Mouse (Mus musculus) hindbrain, embryonic 12.5 days (tissue): ENCODE measurements around the gene Lman2. TPM values are rescaled to one million over a fixed set of nuclear protein-coding genes. Genes with fewer than 3 reads are reported as not detected.

Experiments
- ATAC-seq: fragments of 200-750 bp; cut with Nextera tagmentation; 2 replicates; pipeline ENCODE4 v1.8.0; 2017; ENCODE audit warnings: moderate TSS enrichment; ENCODE audit not compliant: low FRiP score
- H3K27ac ChIP-seq: fragments of 300-500 bp; sonication (generic); 2 replicates; pipeline ENCODE4 v1.5.1; 2016; ENCODE audit warnings: mild to moderate bottlenecking
- H3K27me3 ChIP-seq: fragments of 300-500 bp; sonication (generic); 2 replicates; pipeline ENCODE4 v1.6.1; 2016; ENCODE audit warnings: mild to moderate bottlenecking
- H3K36me3 ChIP-seq: fragments of 300-500 bp; sonication (generic); 2 replicates; pipeline ENCODE4 v1.6.1; 2016; ENCODE audit warnings: mild to moderate bottlenecking
- H3K4me1 ChIP-seq: fragments of 300-500 bp; sonication (generic); 2 replicates; pipeline ENCODE4 v1.6.1; 2016
- H3K4me2 ChIP-seq: fragments of 300-500 bp; sonication (generic); replicated peaks from 2 replicates; pipeline ENCODE4 v1.6.1; 2016; ENCODE audit warnings: mild to moderate bottlenecking
- H3K4me3 ChIP-seq: fragments of 300-500 bp; sonication (generic); 2 replicates; pipeline ENCODE4 v1.5.1; 2016; ENCODE audit warnings: mild to moderate bottlenecking
- H3K9ac ChIP-seq: fragments of 300-500 bp; sonication (generic); 2 replicates; pipeline ENCODE4 v1.6.1; 2016; ENCODE audit warnings: mild to moderate bottlenecking, moderate library complexity
- H3K9me3 ChIP-seq: fragments of 300-500 bp; sonication (generic); replicated peaks from 2 replicates; pipeline ENCODE4 v1.6.1; 2016; ENCODE audit warnings: mild to moderate bottlenecking
- WGBS: fragments of 180-500 bp; shearing (Covaris S2); methylation state at CpG from one replicate; pipeline ENCODE4 v1.1.7; 2016; 5-methylcytosine and 5-hydroxymethylcytosine counted together
- polyA plus RNA-seq: library from polyadenylated mRNA; unstranded; fragments of >200 nt; fragmentation: Nextera tagmentation; extraction: Ambion mirVana; gene quantifications from 2 replicates; pipeline ENCODE4 v1.2.1, GENCODE M21; 2016

The Lman2 gene
- polyA plus RNA-seq, 1 experiment from 2014 or later: 88.1 TPM

DNA sequence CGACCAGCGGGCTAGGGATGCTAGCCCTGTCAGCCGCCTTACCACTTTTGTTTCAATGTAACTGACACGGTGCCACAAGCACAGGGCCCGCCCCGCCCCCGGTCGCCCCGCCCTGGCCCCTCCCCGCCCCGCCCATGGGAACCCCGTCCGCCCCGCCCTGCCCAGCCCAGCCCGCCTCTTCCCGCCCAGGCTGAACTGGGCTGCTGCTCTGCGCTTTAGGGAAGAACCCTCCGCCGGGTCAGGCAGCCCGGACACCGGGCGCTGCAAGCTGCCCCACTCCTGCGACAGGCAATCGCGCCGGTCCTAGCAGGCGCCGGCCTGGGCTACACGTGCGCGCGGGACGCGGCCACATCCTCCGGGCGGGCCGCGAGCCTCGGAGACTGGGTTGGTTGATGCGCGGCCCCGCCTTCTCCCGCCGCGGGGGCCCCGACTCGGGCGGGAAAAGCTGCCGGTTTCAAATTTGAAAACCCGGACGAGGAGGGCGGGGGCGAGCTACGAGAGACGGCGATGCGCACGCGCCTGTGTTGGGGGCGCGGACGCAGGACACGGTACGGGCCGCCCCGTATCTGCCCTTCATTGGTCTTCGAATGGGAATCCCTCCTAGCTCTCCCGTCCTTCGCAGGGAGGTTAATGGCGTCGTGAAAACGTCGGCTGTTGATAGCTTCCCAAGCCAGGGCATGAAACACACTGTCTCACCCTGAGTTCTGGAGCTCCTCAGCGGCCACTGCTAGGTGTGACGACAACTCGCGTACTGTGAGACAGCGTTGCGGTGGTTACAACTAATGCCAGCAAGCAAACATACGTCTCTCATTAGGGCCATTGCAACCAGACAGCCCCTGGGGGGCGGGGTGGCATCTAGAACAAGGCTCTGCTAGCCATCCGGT lies 32.7 kb downstream of the Lman2 start, which contains the start of gene Mxd3:
Mxd3 (minus strand) TSS at position 141 of the 884 bp plus-strand sequence.
- Histone ChIP-seq H3K4me1 (peaks cover 34% of the 10 kb centered on the region), H3K27me3 (no peaks in the 10 kb centered on the region), H3K4me3 (peak within 1 kb of the TSS; percentile 74), H3K9ac (peak within 1 kb of the TSS; percentile 74), H3K36me3 (peaks cover 13% of the 10 kb centered on the region), H3K4me2 (peak within 1 kb of the TSS; percentile 92), H3K9me3 (no peaks in the 10 kb centered on the region), H3K27ac (peak within 1 kb of the TSS; percentile 89)
- peak; percentile 87 for ATAC-seq
- under 1% methylated on average over 77 of the region's 82 CpGs for WGBS

DNA sequence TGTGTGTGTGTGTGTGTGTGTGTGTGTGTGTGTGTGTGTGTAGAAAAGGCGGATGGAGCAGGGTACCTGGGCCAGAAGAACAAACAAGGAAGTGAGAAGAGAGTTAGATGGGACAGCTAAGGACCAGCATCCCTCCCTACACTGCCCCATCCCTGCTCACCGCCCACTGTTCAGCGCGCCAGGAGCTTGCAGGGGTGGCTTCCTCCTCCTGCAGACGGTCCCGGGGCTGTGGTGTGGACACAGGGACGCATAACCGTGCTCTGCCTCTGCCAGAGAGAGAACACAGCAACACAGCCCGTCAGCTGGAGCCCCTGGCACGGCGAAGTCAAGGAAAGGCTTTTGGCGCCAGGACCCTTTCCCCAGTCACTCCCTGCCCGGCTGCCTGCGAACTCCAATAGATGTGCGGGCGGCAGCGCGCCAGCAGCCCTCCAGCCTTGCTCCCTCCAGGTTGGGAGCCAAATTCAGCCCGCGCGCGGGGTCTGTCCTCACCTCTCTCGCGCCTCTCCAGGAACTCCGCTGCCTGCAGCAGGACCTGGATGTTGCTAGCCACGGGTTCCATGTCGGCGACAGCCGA lies 33.4 kb downstream of the Lman2 start:
- Histone ChIP-seq H3K36me3 (peaks cover 18% of the 10 kb centered on the region), H3K27me3 (no peaks in the 10 kb centered on the region), H3K4me1 (peaks cover 34% of the 10 kb centered on the region), H3K27ac (peak overlapping the region; percentile 89), H3K4me3 (peak overlapping the region; percentile 74), H3K9ac (peak overlapping the region; percentile 74), H3K9me3 (no peaks in the 10 kb centered on the region), H3K4me2 (peak overlapping the region; percentile 92)
- under 1% methylated on average over 28 of the region's 29 CpGs for WGBS
- ATAC-seq: peak; percentile 35

DNA sequence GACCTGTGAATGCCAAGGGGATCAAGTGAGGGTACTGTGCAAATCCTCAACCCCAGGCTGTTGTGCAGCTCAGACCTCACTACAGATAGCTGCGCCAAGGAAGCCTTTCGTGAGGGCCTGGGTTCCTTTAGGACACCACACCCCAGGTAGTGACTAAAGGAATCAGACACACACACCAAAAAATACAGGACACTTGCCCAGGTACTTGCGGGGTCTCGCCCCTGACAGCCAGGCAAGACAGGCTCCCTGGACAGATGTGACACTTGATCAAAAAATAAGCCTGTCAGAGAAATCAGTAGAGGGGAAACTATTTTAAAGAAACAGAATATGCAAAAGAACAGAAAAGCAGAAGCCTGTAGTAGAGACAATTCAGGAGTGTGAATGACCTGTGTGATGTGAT lies 33.9 kb downstream of the Lman2 start:
- H3K27me3 ChIP-seq: no peaks in the 10 kb centered on the region
- peaks cover 24% of the 10 kb centered on the region for H3K36me3 ChIP-seq
- H3K9ac ChIP-seq: peak overlapping the region; percentile 74
- H3K9me3 ChIP-seq: no peaks in the 10 kb centered on the region
- peak overlapping the region; percentile 92 for H3K4me2 ChIP-seq
- peaks cover 38% of the 10 kb centered on the region for H3K4me1 ChIP-seq
- no peak overlapping the region for H3K27ac ChIP-seq
- ATAC-seq: no peak
- peak overlapping the region; percentile 74 for H3K4me3 ChIP-seq
- WGBS: 83% methylated on average over 4 of the region's 4 CpGs

DNA sequence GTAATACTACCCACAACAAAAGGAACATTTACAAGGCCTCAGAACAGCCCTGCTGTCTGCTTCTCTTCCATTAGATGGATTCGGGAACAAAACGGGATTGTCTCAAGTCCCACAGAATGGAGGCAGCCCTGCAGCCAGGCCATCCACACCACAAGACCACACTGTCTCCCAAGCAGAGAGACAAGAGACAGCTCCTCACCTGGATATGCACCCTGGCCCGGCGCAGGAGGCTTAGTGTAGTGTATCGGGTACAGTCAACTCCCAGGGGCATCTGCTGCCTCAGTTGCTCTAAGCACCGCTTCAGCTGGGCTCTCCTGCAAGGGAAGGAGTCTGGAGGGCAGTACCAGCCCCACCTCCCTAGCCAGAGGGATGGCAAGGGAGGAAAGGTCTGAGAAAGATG lies 34.4 kb downstream of the Lman2 start:
- Histone ChIP-seq H3K27me3 (no peaks in the 10 kb centered on the region), H3K36me3 (peaks cover 28% of the 10 kb centered on the region), H3K9ac (peak overlapping the region; percentile 74), H3K4me1 (peaks cover 43% of the 10 kb centered on the region), H3K4me2 (peak overlapping the region; percentile 92), H3K27ac (no peak overlapping the region), H3K9me3 (no peaks in the 10 kb centered on the region), H3K4me3 (peak overlapping the region; percentile 74)
- ATAC-seq: no peak
- 80% methylated on average over 6 of the region's 6 CpGs for WGBS

DNA sequence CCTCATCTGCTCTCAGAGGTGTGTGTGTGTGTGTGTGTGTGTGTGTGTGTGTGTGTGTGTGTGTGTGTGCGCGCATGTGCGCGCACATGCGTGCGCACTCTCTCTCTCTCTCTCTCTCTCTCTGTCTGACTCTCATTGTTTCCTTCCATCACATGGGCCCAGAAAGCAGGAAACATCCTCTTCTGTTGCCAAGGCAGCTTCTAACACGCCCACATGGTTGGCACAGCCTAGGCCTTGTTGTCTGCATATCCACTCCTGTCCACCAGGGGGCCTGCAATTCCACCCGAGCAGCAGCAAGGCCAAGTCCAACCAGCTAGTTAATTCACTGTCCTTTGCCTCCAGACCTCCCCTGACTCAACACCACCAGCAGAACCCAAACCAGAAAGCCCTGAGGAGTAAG lies 35.0 kb downstream of the Lman2 start:
- Histone ChIP-seq H3K4me1 (peaks cover 48% of the 10 kb centered on the region), H3K9me3 (no peaks in the 10 kb centered on the region), H3K9ac (no peak overlapping the region), H3K4me3 (no peak overlapping the region), H3K36me3 (peaks cover 31% of the 10 kb centered on the region), H3K27ac (0 out of 2 replicates have a peak overlapping the region, but pooled peaks have one; percentile 35), H3K27me3 (no peaks in the 10 kb centered on the region), H3K4me2 (peak overlapping the region; percentile 92)
- 33% methylated on average over 3 of the region's 8 CpGs for WGBS
- ATAC-seq: 0 out of 2 replicates have a peak, but pooled peaks have one; percentile 5

DNA sequence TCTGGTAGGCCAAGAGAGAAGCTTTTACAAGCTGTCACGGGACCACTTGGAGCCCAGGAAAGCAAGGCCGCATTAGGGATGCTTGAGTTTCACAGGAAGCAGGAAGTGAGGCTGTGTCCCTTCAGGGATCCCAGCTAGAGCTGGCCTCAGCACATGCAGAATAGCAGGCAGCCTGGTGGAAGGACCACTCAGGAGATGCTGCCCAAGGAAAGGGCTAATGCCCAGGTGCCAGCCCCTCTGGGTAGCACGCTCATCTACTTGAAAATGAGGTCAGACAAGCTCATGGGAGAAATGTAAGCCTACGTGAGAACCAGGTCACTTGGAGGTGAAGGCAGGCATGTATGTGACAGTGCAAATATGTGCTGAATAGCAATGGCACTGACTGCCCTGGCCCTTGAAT lies 35.4 kb downstream of the Lman2 start:
- Histone ChIP-seq H3K27me3 (no peaks in the 10 kb centered on the region), H3K27ac (peak overlapping the region; percentile 31), H3K4me1 (peaks cover 50% of the 10 kb centered on the region), H3K4me3 (no peak overlapping the region), H3K4me2 (peak overlapping the region; percentile 17; the same call in 1 of the 2 replicates), H3K9ac (no peak overlapping the region), H3K36me3 (peaks cover 31% of the 10 kb centered on the region), H3K9me3 (no peaks in the 10 kb centered on the region)
- 57% methylated on average over 4 of the region's 4 CpGs for WGBS
- ATAC-seq: no peak

DNA sequence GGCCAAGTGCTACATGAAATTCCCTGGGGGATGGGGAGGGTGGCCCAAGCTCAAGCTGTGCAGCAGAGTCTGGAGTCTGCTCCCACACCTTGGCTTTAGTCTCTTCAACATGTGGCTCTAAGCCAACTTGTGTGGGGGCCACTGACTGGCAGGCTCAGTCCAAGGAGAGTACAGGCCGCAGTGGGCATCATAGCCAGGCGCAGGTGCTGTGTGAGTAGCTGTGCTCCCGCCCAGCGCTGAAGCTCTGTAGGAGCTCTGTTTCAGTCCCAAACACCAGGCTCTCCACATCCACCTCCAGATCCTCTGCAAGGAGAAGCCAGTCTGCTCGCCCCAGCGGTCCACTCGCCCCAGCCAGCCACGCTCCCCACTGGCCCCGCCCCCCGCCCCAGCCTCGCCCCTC lies 37.0 kb downstream of the Lman2 start:
- peaks cover 53% of the 10 kb centered on the region for H3K4me1 ChIP-seq
- no peak overlapping the region for H3K4me3 ChIP-seq

DNA sequence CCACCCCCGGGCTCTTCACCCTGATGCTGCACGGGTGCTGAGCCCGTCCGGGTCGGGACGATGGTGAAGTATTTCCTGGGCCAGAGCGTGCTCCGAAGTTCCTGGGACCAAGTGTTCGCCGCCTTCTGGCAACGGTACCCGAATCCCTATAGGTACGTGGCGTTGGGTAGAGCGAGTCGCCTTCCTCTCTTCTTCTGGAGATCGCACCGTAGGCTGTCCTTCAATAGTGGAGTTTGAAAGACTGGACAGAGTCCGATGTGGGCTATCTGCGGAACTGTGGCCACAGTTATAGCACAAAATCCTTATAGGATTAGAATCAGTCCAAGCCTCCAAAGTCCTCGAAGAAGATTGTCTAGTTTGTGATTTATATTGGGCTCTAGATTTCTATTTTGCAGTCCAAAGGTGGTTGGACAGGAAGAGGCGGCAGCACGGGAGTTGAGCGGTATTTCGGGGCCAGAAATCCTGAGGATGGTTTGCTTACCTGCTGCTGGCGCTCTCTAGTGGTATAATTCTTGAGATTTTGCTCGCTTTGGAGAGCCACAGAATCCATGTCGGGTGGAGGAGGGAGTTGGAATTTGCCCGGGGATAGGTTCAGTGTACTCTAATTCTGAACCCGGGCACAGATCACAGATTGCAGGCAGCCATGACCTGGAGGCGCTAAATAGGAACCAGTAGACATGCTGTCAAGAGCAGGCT lies 40.3 kb downstream of the Lman2 start:
- Histone ChIP-seq H3K36me3 (peaks cover 49% of the 10 kb centered on the region), H3K4me2 (peak overlapping the region; percentile 81), H3K27me3 (no peaks in the 10 kb centered on the region), H3K4me3 (peak overlapping the region; percentile 95), H3K4me1 (peaks cover 33% of the 10 kb centered on the region), H3K27ac (peak overlapping the region; percentile 80), H3K9me3 (no peaks in the 10 kb centered on the region), H3K9ac (peak overlapping the region; percentile 95)
- 2% methylated on average over 31 of the region's 31 CpGs for WGBS
- no peak for ATAC-seq

More for the DNA sequence above, 37.0 kb downstream of the Lman2 start:
- ATAC-seq: no peak
- Histone ChIP-seq H3K27ac (no peak overlapping the region), H3K9me3 (no peaks in the 10 kb centered on the region), H3K4me2 (no peak overlapping the region), H3K27me3 (no peaks in the 10 kb centered on the region), H3K36me3 (peaks cover 31% of the 10 kb centered on the region), H3K9ac (no peak overlapping the region)
- 82% methylated on average over 11 of the region's 11 CpGs for WGBS

DNA sequence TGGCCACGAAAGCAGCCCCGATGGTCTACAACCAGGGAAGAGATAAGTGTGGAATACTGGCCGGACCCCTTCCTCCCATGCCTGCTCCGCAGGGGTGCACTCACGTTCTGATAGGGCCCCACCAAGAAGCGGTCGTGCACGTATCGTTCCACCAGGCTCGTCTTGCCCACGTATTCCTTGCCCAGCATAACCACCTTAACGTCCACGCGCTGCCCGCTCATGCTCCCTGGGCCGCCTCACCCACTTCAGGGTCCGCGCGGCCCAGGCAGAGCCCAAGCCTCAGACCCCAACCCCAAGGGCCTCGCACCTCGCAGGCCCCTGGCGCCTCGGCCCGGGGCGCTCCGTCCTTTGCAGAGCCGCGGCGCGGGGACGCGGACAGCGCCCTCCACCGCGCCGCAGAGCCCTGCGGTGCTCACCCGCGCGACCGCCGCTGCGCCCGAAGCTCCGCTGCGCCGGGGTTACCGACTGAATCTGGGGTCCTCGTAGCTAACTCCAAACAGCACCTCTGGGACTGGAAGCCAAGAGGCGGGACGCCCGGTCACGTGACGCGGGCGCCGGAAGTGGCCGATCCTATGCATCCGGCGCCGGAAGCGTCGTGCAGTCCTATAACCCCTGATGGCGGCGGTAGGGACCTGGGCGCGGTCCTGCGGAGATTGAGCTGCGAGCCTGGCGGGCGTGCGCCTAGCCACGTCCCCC lies 41.0 kb downstream of the Lman2 start, which contains the start of gene Rab24:
Rab24 (minus strand) TSS at position 513 of the 696 bp plus-strand sequence.
- Histone ChIP-seq H3K27me3 (no peaks in the 10 kb centered on the region), H3K4me1 (peaks cover 30% of the 10 kb centered on the region), H3K9ac (peak within 1 kb of the TSS; percentile 95), H3K36me3 (peaks cover 54% of the 10 kb centered on the region), H3K4me3 (peak within 1 kb of the TSS; percentile 95), H3K27ac (peak within 1 kb of the TSS; percentile 80), H3K9me3 (no peaks in the 10 kb centered on the region), H3K4me2 (peak within 1 kb of the TSS; percentile 81)
- WGBS: under 1% methylated on average over 73 of the region's 73 CpGs
- peak; percentile 95 for ATAC-seq

DNA sequence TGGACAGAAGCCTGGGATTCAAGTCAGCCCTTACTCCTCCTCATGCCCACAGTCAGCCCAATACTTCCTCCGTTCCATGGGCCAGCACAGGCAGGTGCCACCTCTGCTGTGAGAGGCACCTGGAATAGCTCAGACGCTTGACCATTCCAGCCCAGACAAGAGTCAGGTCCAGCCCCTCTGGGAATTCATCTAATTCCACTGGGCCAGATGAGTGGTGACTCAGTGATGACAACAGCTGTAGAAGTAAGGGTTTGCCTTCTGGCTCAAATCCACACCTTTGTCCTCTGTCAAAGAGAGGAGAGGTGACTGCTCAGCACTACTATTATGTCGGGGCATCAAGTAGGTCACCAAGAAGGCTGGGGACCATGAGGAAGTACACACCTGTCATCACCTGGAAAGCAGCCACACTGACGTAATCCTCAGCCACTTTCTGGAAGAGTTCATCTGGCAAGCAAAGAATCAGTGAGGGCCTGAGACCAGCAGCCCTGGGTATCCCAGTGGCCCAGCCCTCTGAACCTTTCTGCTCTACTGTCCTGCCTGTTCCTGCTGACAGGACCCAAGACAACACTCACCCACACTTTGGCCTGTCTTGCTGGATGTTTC lies 42.6 kb downstream of the Lman2 start, which contains the start of gene Prelid1:
Prelid1 (plus strand) TSS at position 570 of the 603 bp plus-strand sequence.
- Histone ChIP-seq H3K27me3 (no peaks in the 10 kb centered on the region), H3K9ac (peak within 1 kb of the TSS; percentile 95), H3K4me3 (peak within 1 kb of the TSS; percentile 95), H3K27ac (no peak within 1 kb of the TSS), H3K9me3 (no peaks in the 10 kb centered on the region), H3K36me3 (peaks cover 55% of the 10 kb centered on the region), H3K4me1 (peaks cover 30% of the 10 kb centered on the region), H3K4me2 (peak within 1 kb of the TSS; percentile 81)
- ATAC-seq: no peak
- 84% methylated on average over 4 of the region's 4 CpGs for WGBS

DNA sequence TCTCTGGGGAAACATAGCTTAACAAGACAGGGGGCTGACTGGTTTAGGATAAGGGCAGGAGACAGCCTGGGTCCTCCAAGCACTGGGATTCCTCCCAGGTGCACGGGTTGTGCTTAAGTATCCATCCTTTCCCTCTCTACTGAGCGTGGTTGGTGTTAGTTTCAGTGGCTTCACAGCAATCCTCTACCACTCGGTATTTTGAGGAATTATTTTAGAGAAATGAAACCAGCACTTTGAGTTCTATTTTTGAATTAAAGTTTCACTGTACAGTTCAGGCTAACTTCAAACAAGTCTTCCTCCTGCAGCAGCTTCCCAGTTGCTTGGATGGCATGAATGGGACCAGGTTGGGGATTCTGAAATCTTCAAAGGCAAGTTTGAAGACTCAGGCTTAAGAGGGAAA lies 44.2 kb downstream of the Lman2 start:
- H3K4me2 ChIP-seq: no peak overlapping the region
- no peak overlapping the region for H3K9ac ChIP-seq
- H3K4me3 ChIP-seq: no peak overlapping the region
- WGBS: 94% methylated on average over 3 of the region's 3 CpGs
- no peak for ATAC-seq
- H3K27ac ChIP-seq: no peak overlapping the region
- no peaks in the 10 kb centered on the region for H3K9me3 ChIP-seq
- H3K36me3 ChIP-seq: peaks cover 58% of the 10 kb centered on the region
- H3K4me1 ChIP-seq: peaks cover 23% of the 10 kb centered on the region
- no peaks in the 10 kb centered on the region for H3K27me3 ChIP-seq
